Mouse (Mus musculus): Measurements from ENCODE around the gene Oasl2. TPM values are rescaled to one million over a fixed set of nuclear protein-coding genes. Genes with fewer than 3 reads are reported as not detected.
"Not testable (repeated sequence)": the region's sequence is repeated elsewhere in the genome, so short reads cannot be mapped to it uniquely, and the experiment has no call there.

The Oasl2 gene
- polyA plus RNA-seq, 1 experiment from 2014 or later, result 1.5 TPM

DNA sequence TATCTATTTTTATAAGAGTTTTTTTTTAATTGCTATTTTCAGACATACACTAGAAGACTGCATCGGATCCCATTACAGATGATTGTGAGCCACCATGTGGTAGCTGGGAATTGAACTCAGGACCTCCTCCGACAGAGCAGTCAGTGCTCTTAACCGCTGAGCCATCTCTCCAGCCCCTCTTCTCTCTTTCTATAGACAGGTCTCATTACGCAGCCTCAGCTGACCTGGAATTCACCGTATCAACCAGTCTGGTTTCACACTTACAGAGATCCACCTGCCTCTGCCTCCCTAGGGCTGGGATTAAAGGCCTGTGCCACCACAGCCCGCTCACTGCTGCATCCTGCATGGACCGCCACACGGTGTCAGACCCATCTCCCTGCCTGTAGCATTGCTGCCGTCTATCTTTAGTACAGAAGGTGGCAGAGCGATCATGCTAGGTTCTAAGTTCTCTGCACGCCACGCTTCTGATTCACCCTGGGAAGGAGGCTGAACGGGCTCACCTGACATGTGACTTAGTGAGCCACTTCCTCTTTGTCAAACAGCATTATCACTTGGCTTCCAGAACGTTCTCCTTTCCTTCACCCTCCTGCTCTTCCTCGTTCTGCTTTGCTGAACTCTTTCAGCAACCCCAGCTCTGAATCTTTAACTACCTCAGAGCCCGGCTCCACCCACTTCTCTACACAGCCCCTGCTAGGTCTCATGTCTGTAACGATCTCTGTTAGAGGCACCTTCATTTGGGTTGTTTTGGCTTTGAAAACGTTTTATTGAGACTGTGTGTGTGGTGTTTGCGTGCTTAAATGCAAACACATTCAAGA, 25.0 kb downstream of the Oasl2 start:
- no peak overlapping the region for H3K9ac ChIP-seq (ENCODE audit: low read depth, low read length)
- DNase-seq (ENCODE audit: low spot score) (no peak), ATAC-seq (ENCODE audit: low FRiP score) (no peak)
- H3K27ac ChIP-seq (ENCODE audit: low read depth, low read length), result no peak overlapping the region
- H3K4me3 ChIP-seq (ENCODE audit: low read depth, low read length), result no peak overlapping the region
- H3K36me3 ChIP-seq (ENCODE audit: control insufficient read depth, insufficient read depth, low read length), result no peaks in the 10 kb centered on the region
- 82% methylated on average over 19 of the region's 19 CpGs for WGBS
- no peaks in the 10 kb centered on the region for H3K4me1 ChIP-seq (replicated peaks; ENCODE audit: control insufficient read depth, insufficient read depth, low read length)
- H3K9me3 ChIP-seq (ENCODE audit: control insufficient read depth, low read length), result no peaks in the 10 kb centered on the region
- no peak overlapping the region for H3K4me2 ChIP-seq (replicated peaks; ENCODE audit: low read depth, low read length)
- no peaks in the 10 kb centered on the region for H3K27me3 ChIP-seq (ENCODE audit: control insufficient read depth, insufficient read depth, low read length)

DNA sequence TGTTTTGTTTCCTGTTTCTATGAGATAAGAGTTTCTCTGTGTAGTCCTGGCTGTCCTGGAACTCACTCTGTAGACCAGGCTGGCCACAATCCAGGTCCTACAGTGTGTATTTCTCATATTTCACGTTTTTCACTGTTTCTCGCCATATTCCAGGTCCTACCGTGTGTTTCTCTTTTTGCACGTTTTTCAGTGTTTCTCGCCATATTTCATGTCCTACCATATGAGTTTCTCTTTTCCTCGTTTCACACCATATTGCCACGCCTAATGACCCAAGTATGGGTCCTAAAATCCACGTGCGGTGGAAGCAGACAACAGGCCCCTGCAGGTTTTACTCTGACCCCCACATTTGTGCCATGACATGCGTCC, 25.6 kb downstream of the Oasl2 start:
- H3K9ac ChIP-seq (ENCODE audit: low read depth, low read length), result no peak overlapping the region
- H3K4me2 ChIP-seq (replicated peaks; ENCODE audit: low read depth, low read length), result no peak overlapping the region
- 71% methylated on average over 10 of the region's 10 CpGs for WGBS
- ATAC-seq (ENCODE audit: low FRiP score) (no peak), DNase-seq (ENCODE audit: low spot score) (no peak)
- H3K27me3 ChIP-seq (ENCODE audit: control insufficient read depth, insufficient read depth, low read length), result no peaks in the 10 kb centered on the region
- H3K9me3 ChIP-seq (ENCODE audit: control insufficient read depth, low read length), result no peaks in the 10 kb centered on the region
- no peaks in the 10 kb centered on the region for H3K4me1 ChIP-seq (replicated peaks; ENCODE audit: control insufficient read depth, insufficient read depth, low read length)
- H3K4me3 ChIP-seq (ENCODE audit: low read depth, low read length), result no peak overlapping the region
- no peaks in the 10 kb centered on the region for H3K36me3 ChIP-seq (ENCODE audit: control insufficient read depth, insufficient read depth, low read length)
- no peak overlapping the region for H3K27ac ChIP-seq (ENCODE audit: low read depth, low read length)

DNA sequence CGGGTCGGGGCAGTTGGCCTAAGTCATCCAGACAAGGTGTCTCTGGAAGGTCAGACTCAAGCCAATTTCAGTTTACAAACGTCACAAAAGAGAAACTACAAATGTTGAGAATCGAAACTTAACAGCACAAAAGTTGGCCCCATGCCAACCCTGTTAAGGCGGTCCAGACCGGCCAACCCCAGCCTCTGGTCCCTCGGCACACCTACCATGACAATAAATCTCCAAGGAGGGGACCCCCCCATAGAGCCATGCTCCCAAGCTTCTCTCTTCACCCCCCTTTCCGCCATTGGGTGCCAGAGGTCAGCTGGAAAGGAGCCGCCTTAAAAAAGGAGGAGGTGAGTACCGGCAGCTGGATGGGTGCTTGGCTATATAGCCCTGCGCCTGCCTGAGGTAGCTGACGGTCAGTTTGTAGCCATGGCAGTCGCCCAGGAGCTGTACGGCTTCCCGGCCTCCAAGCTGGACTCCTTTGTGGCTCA, 26.3 kb downstream of the Oasl2 start, which contains the start of gene Oasl1:
TSS of gene Oasl1 (plus strand) at position 243 of the 476 bp plus-strand sequence.
- Histone ChIP-seq H3K9ac (ENCODE audit: low read depth, low read length) (no peak within 1 kb of the TSS), H3K36me3 (ENCODE audit: control insufficient read depth, insufficient read depth, low read length) (no peaks in the 10 kb centered on the region), H3K4me2 (replicated peaks; ENCODE audit: low read depth, low read length) (no peak within 1 kb of the TSS), H3K4me3 (ENCODE audit: low read depth, low read length) (no peak within 1 kb of the TSS), H3K4me1 (replicated peaks; ENCODE audit: control insufficient read depth, insufficient read depth, low read length) (no peaks in the 10 kb centered on the region), H3K27me3 (ENCODE audit: control insufficient read depth, insufficient read depth, low read length) (no peaks in the 10 kb centered on the region), H3K9me3 (ENCODE audit: control insufficient read depth, low read length) (no peaks in the 10 kb centered on the region), H3K27ac (ENCODE audit: low read depth, low read length) (no peak within 1 kb of the TSS)
- 69% methylated on average over 15 of the region's 15 CpGs for WGBS
- no peak for DNase-seq (ENCODE audit: low spot score)
- no peak for ATAC-seq (ENCODE audit: low FRiP score)

DNA sequence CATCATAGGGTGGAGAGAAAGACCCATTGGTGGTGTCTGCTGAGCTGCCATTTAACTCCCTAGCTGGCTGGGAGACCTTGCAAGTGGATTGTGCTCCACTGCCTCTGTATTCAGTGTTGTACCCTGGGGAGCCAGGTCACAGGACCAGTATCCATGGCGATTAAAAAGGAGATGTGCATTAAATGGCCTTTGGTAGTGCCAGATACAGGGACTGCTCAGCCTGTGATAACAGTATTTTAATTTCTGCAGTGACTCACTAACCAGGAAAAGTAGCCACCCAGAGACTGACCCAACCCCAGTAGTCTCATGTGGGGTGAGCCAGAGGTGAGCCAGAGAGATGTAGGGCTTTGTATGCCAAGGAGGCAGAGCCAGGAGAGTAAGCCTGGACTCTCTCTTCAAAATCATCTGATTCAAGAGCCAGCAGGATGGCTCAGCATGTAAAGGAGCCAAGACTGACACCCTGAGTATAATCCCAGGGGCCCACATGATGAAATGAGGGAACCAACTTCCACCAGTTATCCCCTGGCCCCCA, 29.5 kb downstream of the Oasl2 start:
- ATAC-seq (ENCODE audit: low FRiP score), result no peak
- Histone ChIP-seq H3K36me3 (ENCODE audit: control insufficient read depth, insufficient read depth, low read length) (no peaks in the 10 kb centered on the region), H3K4me2 (replicated peaks; ENCODE audit: low read depth, low read length) (no peak overlapping the region), H3K4me1 (replicated peaks; ENCODE audit: control insufficient read depth, insufficient read depth, low read length) (no peaks in the 10 kb centered on the region), H3K9me3 (ENCODE audit: control insufficient read depth, low read length) (no peaks in the 10 kb centered on the region), H3K27ac (ENCODE audit: low read depth, low read length) (no peak overlapping the region), H3K4me3 (ENCODE audit: low read depth, low read length) (no peak overlapping the region), H3K9ac (ENCODE audit: low read depth, low read length) (no peak overlapping the region), H3K27me3 (ENCODE audit: control insufficient read depth, insufficient read depth, low read length) (no peaks in the 10 kb centered on the region)
- DNase-seq (ENCODE audit: low spot score), result no peak
- WGBS, result 75% methylated on average over 1 of the region's 1 CpGs

GRCm38 (mm10) chr5:114926753-114927152, 30.0 kb downstream of the Oasl2 start:
- H3K27ac ChIP-seq (ENCODE audit: low read depth, low read length), result no peak overlapping the region
- whole genome bisulfite sequencing, result 81% methylated on average over 9 of the region's 9 CpGs
- H3K27me3 ChIP-seq (ENCODE audit: control insufficient read depth, insufficient read depth, low read length), result no peaks in the 10 kb centered on the region
- no peak for DNase-seq (ENCODE audit: low spot score)
- H3K4me3 ChIP-seq (ENCODE audit: low read depth, low read length), result no peak overlapping the region
- no peaks in the 10 kb centered on the region for H3K9me3 ChIP-seq (ENCODE audit: control insufficient read depth, low read length)
- H3K36me3 ChIP-seq (ENCODE audit: control insufficient read depth, insufficient read depth, low read length), result no peaks in the 10 kb centered on the region
- ATAC-seq (ENCODE audit: low FRiP score), result no peak
- H3K9ac ChIP-seq (ENCODE audit: low read depth, low read length), result no peak overlapping the region
- no peak overlapping the region for H3K4me2 ChIP-seq (replicated peaks; ENCODE audit: low read depth, low read length)
- no peaks in the 10 kb centered on the region for H3K4me1 ChIP-seq (replicated peaks; ENCODE audit: control insufficient read depth, insufficient read depth, low read length)

DNA sequence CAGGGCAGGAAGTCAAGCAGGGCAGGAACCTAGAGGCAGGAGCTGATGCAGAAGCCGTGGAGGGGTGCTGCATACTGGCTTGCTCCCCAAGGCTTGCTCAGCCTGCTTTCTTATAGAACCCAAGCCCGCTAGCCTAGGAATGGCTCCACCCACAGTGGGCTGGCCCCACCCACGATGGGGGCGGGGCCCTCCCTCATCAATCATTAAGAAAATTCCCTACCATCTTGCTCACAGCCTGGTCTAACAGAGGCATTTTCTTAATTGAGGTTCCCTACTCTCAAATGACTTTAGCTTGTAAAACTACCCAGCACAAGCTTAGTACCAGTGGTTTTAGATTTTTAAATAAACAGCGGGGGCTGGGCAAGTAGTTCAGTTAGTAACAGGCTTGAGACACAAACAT, 34.9 kb downstream of the Oasl2 start:
- no peak for ATAC-seq (ENCODE audit: low FRiP score)

GRCm38 (mm10) chr5:114933206-114933605, 36.5 kb downstream of the Oasl2 start:
- no peaks in the 10 kb centered on the region for H3K27me3 ChIP-seq (ENCODE audit: control insufficient read depth, insufficient read depth, low read length)
- DNase-seq (ENCODE audit: low spot score), result no peak
- no peak overlapping the region for H3K27ac ChIP-seq (ENCODE audit: low read depth, low read length)
- no peak for ATAC-seq (ENCODE audit: low FRiP score)
- H3K9ac ChIP-seq (ENCODE audit: low read depth, low read length), result no peak overlapping the region
- 83% methylated on average over 8 of the region's 8 CpGs for WGBS
- H3K4me3 ChIP-seq (ENCODE audit: low read depth, low read length), result no peak overlapping the region
- no peak overlapping the region for H3K4me2 ChIP-seq (replicated peaks; ENCODE audit: low read depth, low read length)
- H3K9me3 ChIP-seq (ENCODE audit: control insufficient read depth, low read length), result no peaks in the 10 kb centered on the region
- H3K36me3 ChIP-seq (ENCODE audit: control insufficient read depth, insufficient read depth, low read length), result no peaks in the 10 kb centered on the region
- no peaks in the 10 kb centered on the region for H3K4me1 ChIP-seq (replicated peaks; ENCODE audit: control insufficient read depth, insufficient read depth, low read length)

More for the DNA sequence above, 34.9 kb downstream of the Oasl2 start:
- Histone ChIP-seq H3K9ac (ENCODE audit: low read depth, low read length) (no peak overlapping the region), H3K4me1 (replicated peaks; ENCODE audit: control insufficient read depth, insufficient read depth, low read length) (no peaks in the 10 kb centered on the region), H3K27ac (ENCODE audit: low read depth, low read length) (no peak overlapping the region), H3K36me3 (ENCODE audit: control insufficient read depth, insufficient read depth, low read length) (no peaks in the 10 kb centered on the region), H3K9me3 (ENCODE audit: control insufficient read depth, low read length) (no peaks in the 10 kb centered on the region), H3K27me3 (ENCODE audit: control insufficient read depth, insufficient read depth, low read length) (no peaks in the 10 kb centered on the region), H3K4me2 (replicated peaks; ENCODE audit: low read depth, low read length) (no peak overlapping the region), H3K4me3 (ENCODE audit: low read depth, low read length) (no peak overlapping the region)
- no peak for DNase-seq (ENCODE audit: low spot score)
- 65% methylated on average over 5 of the region's 5 CpGs for WGBS

GRCm38 (mm10) chr5:114935838-114936237, 39.1 kb downstream of the Oasl2 start:
- WGBS, result 26% methylated on average over 3 of the region's 3 CpGs
- no peak overlapping the region for H3K9ac ChIP-seq (ENCODE audit: low read depth, low read length)
- H3K4me3 ChIP-seq (ENCODE audit: low read depth, low read length), result no peak overlapping the region
- H3K36me3 ChIP-seq (ENCODE audit: control insufficient read depth, insufficient read depth, low read length), result no peaks in the 10 kb centered on the region
- no peak overlapping the region for H3K4me2 ChIP-seq (replicated peaks; ENCODE audit: low read depth, low read length)
- H3K4me1 ChIP-seq (replicated peaks; ENCODE audit: control insufficient read depth, insufficient read depth, low read length), result no peaks in the 10 kb centered on the region
- no peak; the same call in 1 of the 2 replicates for ATAC-seq (ENCODE audit: low FRiP score)
- H3K9me3 ChIP-seq (ENCODE audit: control insufficient read depth, low read length), result no peaks in the 10 kb centered on the region
- DNase-seq (ENCODE audit: low spot score), result peak; percentile 47
- no peaks in the 10 kb centered on the region for H3K27me3 ChIP-seq (ENCODE audit: control insufficient read depth, insufficient read depth, low read length)
- H3K27ac ChIP-seq (ENCODE audit: low read depth, low read length), result no peak overlapping the region

- H3K4me2 ChIP-seq (replicated peaks; ENCODE audit: low read depth, low read length); H3K9me3 ChIP-seq (ENCODE audit: control insufficient read depth, low read length); H3K27ac ChIP-seq (ENCODE audit: low read depth, low read length); H3K4me1 ChIP-seq (replicated peaks; ENCODE audit: control insufficient read depth, insufficient read depth, low read length); H3K4me3 ChIP-seq (ENCODE audit: low read depth, low read length); H3K27me3 ChIP-seq (ENCODE audit: control insufficient read depth, insufficient read depth, low read length); H3K9ac ChIP-seq (ENCODE audit: low read depth, low read length); DNase-seq (ENCODE audit: low spot score); ATAC-seq (ENCODE audit: low FRiP score); H3K36me3 ChIP-seq (ENCODE audit: control insufficient read depth, insufficient read depth, low read length): not testable (repeated sequence)
- 58% methylated on average over 3 of the region's 3 CpGs for WGBS
Observed at GRCm38 (mm10) chr5:114941138-114941537, 44.4 kb downstream of the Oasl2 start.

All from hindbrain, embryonic 11.5 days (tissue).